Mouse (Mus musculus): Measurements from ENCODE around the gene Opcml.

GRCm38 (mm10) chr9:28096204-28096603, 305.6 kb downstream of the Opcml start:
- TF ChIP-seq CTCF (IDR thresholded peaks at IDR 0.05; ENCODE audit: low read depth, low read length) (no peak), TAL1 (conservative IDR thresholded peaks at IDR 0.05; ENCODE audit: low read depth, low read length) (no peak), GATA1 (IDR thresholded peaks at IDR 0.05; ENCODE audit: borderline replicate concordance, low read length) (no peak)

Data from G1E (cell line).